In the genomic region with DNA sequence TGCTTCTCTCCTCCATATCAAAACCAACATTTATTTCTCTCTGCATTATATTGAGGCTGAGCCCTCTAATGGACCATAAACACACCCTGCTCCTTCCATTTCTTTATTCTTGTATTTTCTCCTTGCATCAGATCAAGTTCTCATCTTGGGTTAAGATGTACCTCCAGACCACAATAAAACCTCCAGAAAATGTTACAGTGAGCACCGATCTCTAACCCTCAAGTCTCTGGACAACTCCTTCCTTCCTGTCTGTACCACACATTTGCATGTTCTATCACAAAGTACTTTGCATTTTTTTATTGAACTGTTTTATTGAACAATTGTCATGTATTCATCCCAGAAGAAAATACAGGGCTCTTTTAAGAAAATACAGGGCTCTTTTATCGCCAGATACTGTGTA, we compare ENCODE assay signal across 22 mouse cellular contexts. TPM values are rescaled to one million over a fixed set of nuclear protein-coding genes. Genes with fewer than 3 reads are reported as not detected.
"Had no signal": no experiment of that assay in that cellular context is flagged by ENCODE, and none has a peak within 500 bp of the region (broad histone marks: within the 10 kb centered on the region; RNA-seq: fewer than 3 reads in every experiment).

No protein-coding gene starts in this region.

- H3K9ac ChIP-seq: limb, embryonic 13.5 days; liver, embryonic 15.5 days; midbrain, embryonic 15.5 days; neural tube, embryonic 13.5 days; stomach, embryonic 15.5 days had no signal

- DNase-seq: kidney, adult 9 months; kidney, postnatal 36 days; layer of hippocampus, adult 9-11 months; layer of hippocampus, postnatal 36 days; left cerebral cortex, postnatal 4 days; lung, adult 2 months; lung, postnatal 14 days; right cerebral cortex, adult 18-20 months; right cerebral cortex, postnatal 4 days; spleen, adult 18-20 months; thymus, adult 2 months; thymus, postnatal 25 days had no signal

- H3K9me3 ChIP-seq: limb, embryonic 13.5 days; liver, embryonic 15.5 days; midbrain, embryonic 10.5 days; midbrain, embryonic 15.5 days; neural tube, embryonic 13.5 days; stomach, embryonic 15.5 days had no signal

- H3K4me3 ChIP-seq: limb, embryonic 13.5 days; liver, embryonic 15.5 days; midbrain, embryonic 10.5 days; midbrain, embryonic 15.5 days; neural tube, embryonic 13.5 days; stomach, embryonic 15.5 days had no signal

- H3K4me2 ChIP-seq: limb, embryonic 13.5 days; liver, embryonic 15.5 days; midbrain, embryonic 15.5 days; neural tube, embryonic 13.5 days; stomach, embryonic 15.5 days had no signal

- H3K4me1 ChIP-seq: limb, embryonic 13.5 days; midbrain, embryonic 10.5 days; midbrain, embryonic 15.5 days; neural tube, embryonic 13.5 days; stomach, embryonic 15.5 days had no signal

- H3K27me3 ChIP-seq: limb, embryonic 13.5 days; midbrain, embryonic 15.5 days; neural tube, embryonic 13.5 days; stomach, embryonic 15.5 days had no signal

- H3K27ac ChIP-seq: kidney, postnatal 0 days; limb, embryonic 13.5 days; liver, embryonic 15.5 days; macrophage; midbrain, embryonic 10.5 days; midbrain, embryonic 15.5 days; neural tube, embryonic 13.5 days; stomach, embryonic 15.5 days had no signal

- ATAC-seq: intestine, embryonic 16.5 days; midbrain, embryonic 15.5 days had no signal

- H3K36me3 ChIP-seq: limb, embryonic 13.5 days; liver, embryonic 15.5 days; midbrain, embryonic 10.5 days; midbrain, embryonic 15.5 days; neural tube, embryonic 13.5 days; stomach, embryonic 15.5 days had no signal

RNA-seq across cellular contexts. Expression of a gene that starts 23.2 kb away (rescaled TPM):
- polyA plus RNA-seq: liver, adult 2 months; lung, adult 2 months; macrophage had no signal
